Mouse (Mus musculus) midbrain, embryonic 13.5 days (tissue): Measurements from ENCODE around the gene Map3k13. TPM values are rescaled to one million over a fixed set of nuclear protein-coding genes. Genes with fewer than 3 reads are reported as not detected.

Experiments
- ATAC-seq: fragments of 200-750 bp; cut with Nextera tagmentation; 2 replicates; pipeline ENCODE4 v1.8.0; 2017; ENCODE audit warnings: mild to moderate bottlenecking, moderate TSS enrichment, moderate library complexity
- H3K27ac ChIP-seq: fragments of 300-500 bp; sonication (generic); 2 replicates; pipeline ENCODE4 v1.5.1; 2015; ENCODE audit warnings: inconsistent platforms, mild to moderate bottlenecking, moderate library complexity
- H3K27me3 ChIP-seq: fragments of 300-500 bp; sonication (generic); 2 replicates; pipeline ENCODE4 v1.6.1; 2015; ENCODE audit warnings: mild to moderate bottlenecking, inconsistent platforms
- H3K36me3 ChIP-seq: fragments of 300-500 bp; sonication (generic); 2 replicates; pipeline ENCODE4 v1.6.1; 2015; ENCODE audit warnings: mild to moderate bottlenecking, inconsistent platforms
- H3K4me1 ChIP-seq: fragments of 300-500 bp; sonication (generic); replicated peaks from 2 replicates; pipeline ENCODE4 v1.6.1; 2015; ENCODE audit warnings: inconsistent platforms
- H3K4me2 ChIP-seq: fragments of 300-500 bp; sonication (generic); replicated peaks from 2 replicates; pipeline ENCODE4 v1.6.1; 2015; ENCODE audit warnings: moderate library complexity, mild to moderate bottlenecking, inconsistent platforms
- H3K4me3 ChIP-seq: fragments of 300-500 bp; sonication (generic); replicated peaks from 2 replicates; pipeline ENCODE4 v1.5.1; 2015; ENCODE audit warnings: mild to moderate bottlenecking, inconsistent platforms
- H3K9ac ChIP-seq: fragments of 300-500 bp; sonication (generic); replicated peaks from 2 replicates; pipeline ENCODE4 v1.6.1; 2015; ENCODE audit warnings: mild to moderate bottlenecking, inconsistent platforms
- H3K9me3 ChIP-seq: fragments of 300-500 bp; sonication (generic); 2 replicates; pipeline ENCODE4 v1.6.1; 2016; ENCODE audit warnings: mild to moderate bottlenecking, inconsistent platforms
- WGBS: fragments of 180-500 bp; shearing (Covaris S2); methylation state at CpG from one replicate; pipeline ENCODE4 v1.1.7; 2015; 5-methylcytosine and 5-hydroxymethylcytosine counted together
- polyA plus RNA-seq: library from polyadenylated mRNA; unstranded; fragments of >200 nt; fragmentation: Nextera tagmentation; extraction: Ambion mirVana; gene quantifications from 2 replicates; pipeline ENCODE4 v1.2.1, GENCODE M21; 2015

Gene Map3k13
- polyA plus RNA-seq, 1 experiment from 2014 or later = 7.6 TPM

DNA sequence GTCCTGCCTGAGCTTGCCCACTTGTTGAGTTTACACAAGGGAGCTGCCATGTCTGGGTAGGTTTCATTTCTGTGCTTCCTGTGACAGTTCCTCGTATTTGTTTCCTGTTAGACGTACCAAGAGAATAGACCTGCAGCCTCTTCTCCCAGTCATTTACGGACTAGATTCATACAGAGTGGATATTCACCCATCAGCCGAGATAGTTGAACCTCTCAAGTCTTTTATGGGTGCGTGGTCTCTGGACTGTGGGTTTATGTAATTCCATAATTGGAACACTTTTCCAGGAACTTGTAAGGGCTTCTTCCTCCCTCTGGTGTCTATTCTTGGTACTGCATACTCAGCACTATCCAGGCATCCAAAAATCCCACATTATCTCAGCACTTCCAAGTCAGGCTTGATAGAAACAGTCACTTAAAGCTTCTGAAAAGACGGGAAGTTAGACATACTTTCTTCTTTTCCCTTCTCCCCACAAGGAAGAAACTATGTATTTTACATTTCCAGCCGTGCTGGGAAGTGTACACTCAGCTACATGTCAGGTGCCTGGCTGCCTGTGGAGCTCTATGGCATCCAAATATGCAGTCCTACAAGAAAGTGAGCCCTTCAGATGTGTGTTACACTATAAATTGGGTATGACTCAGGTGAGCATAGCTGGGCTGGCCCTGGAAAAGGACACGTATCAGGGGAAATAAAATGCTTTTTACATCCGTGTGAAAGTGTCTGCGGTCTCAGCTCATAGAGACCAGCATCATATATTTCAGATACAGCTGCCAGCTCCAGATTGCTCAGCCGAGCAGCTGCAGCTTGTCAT, 20.9 kb downstream of the Map3k13 start:
- H3K27ac ChIP-seq = peak overlapping the region; percentile 16; the same call in 1 of the 2 replicates

DNA sequence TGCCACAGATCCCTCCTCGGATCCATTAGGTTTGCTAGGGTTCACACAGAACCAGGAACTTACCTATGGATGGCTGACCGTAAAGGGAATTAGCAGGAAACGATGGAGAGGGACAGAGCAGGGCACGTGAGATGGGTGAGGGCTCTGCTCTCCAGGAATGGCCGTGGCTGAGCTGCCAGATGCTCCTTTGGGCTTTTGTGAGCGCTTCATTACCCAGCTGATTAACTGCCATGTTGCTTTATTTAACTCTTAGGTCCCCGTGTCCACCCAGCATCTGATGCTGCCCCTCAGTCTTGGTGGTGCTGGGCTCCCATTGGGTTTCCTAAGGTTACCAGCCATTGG, 21.5 kb downstream of the Map3k13 start:
- Histone ChIP-seq H3K27me3 (no peaks in the 10 kb centered on the region), H3K4me2 (no peak overlapping the region), H3K4me1 (0 out of 2 replicates have a peak, but pooled peaks cover 5% of the 10 kb centered on the region), H3K9ac (0 out of 2 replicates have a peak overlapping the region, but pooled peaks have one; percentile 28), H3K4me3 (no peak overlapping the region), H3K27ac (peak overlapping the region; percentile 16; the same call in 1 of the 2 replicates), H3K9me3 (no peaks in the 10 kb centered on the region), H3K36me3 (peaks cover 5% of the 10 kb centered on the region; the same call in 1 of the 2 replicates)
- peak; percentile 50; the same call in 1 of the 2 replicates for ATAC-seq
- 59% methylated on average over 7 of the region's 7 CpGs for WGBS

More for the DNA sequence above, 20.9 kb downstream of the Map3k13 start:
- no peak overlapping the region for H3K4me2 ChIP-seq
- peaks cover 8% of the 10 kb centered on the region; the same call in 1 of the 2 replicates for H3K36me3 ChIP-seq
- no peaks in the 10 kb centered on the region for H3K27me3 ChIP-seq
- 0 out of 2 replicates have a peak overlapping the region, but pooled peaks have one; percentile 28 for H3K9ac ChIP-seq
- H3K4me1 ChIP-seq = 0 out of 2 replicates have a peak, but pooled peaks cover 5% of the 10 kb centered on the region
- peak; percentile 43; the same call in 1 of the 2 replicates for ATAC-seq
- H3K4me3 ChIP-seq = no peak overlapping the region
- WGBS = 73% methylated on average over 11 of the region's 11 CpGs
- H3K9me3 ChIP-seq = no peaks in the 10 kb centered on the region

DNA sequence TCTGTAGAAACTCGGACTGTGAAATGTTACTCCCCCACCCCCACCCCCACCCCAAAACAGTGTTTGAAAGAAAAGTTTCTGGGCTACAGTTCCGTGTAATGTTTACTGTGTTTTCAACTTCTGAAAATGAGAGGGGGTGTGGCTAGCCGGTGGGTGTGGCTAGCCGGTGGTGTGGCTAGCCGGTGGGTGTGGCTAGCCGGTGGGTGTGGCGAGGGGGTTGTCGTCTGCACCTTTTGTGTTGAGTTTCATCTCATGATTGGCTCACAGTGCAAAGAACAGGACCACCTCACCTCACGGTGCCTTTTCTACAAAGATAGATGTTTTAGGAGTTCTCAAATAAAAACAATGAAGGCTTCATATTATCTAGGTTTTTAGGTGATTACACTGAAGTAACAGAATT, 24.0 kb downstream of the Map3k13 start:
- Histone ChIP-seq H3K9me3 (no peaks in the 10 kb centered on the region), H3K4me3 (no peak overlapping the region), H3K36me3 (no peaks in the 10 kb centered on the region), H3K4me2 (no peak overlapping the region), H3K9ac (no peak overlapping the region), H3K4me1 (0 out of 2 replicates have a peak, but pooled peaks cover 5% of the 10 kb centered on the region), H3K27ac (no peak overlapping the region), H3K27me3 (no peaks in the 10 kb centered on the region)
- no peak for ATAC-seq
- 52% methylated on average over 9 of the region's 9 CpGs for WGBS

DNA sequence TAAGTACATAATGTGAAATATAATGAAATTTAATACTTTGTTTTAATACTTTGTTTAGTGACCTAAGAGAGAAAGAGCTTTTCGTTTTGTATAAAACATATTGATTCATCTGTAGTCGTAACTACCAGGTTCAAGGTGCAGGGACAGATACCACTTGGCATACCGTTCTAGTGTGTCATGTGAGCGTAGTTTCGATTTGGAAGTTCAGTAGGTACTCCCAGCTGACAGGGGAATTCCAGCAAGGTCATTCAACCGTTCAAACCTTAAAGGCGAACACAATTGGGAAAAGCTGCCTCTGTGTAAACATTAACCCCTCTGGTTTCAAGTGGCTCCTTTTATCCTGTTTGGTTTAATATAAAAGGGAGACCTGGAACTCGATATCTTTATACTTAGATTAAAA, 24.5 kb downstream of the Map3k13 start:
- WGBS = 60% methylated on average over 8 of the region's 8 CpGs
- Histone ChIP-seq H3K4me1 (0 out of 2 replicates have a peak, but pooled peaks cover 5% of the 10 kb centered on the region), H3K36me3 (no peaks in the 10 kb centered on the region), H3K4me2 (no peak overlapping the region), H3K4me3 (no peak overlapping the region), H3K9me3 (no peaks in the 10 kb centered on the region), H3K27ac (no peak overlapping the region), H3K9ac (no peak overlapping the region), H3K27me3 (no peaks in the 10 kb centered on the region)
- no peak for ATAC-seq

DNA sequence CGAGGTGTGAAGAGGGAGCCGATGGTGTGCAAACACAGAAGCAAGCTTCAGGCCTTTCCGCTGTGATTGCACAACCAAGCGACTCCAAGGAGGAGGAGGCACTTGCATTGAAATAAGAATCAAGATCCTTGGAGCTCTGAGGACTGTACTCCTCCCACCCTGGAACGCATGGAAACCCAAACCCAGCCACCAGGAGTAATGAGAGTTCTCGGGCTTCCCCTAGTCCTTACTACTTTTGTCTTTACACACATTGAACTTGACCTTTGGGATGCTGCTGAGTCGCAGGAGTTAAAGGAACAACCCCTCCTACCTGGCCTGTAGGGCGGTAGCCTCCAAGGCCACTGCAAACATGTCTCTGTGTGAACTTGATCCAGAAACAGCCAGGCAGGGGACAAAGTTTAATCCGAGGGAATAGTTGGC, 31.5 kb downstream of the Map3k13 start:
- H3K4me3 ChIP-seq = no peak overlapping the region
- H3K4me1 ChIP-seq = no peaks in the 10 kb centered on the region
- H3K27ac ChIP-seq = no peak overlapping the region
- no peaks in the 10 kb centered on the region for H3K36me3 ChIP-seq
- ATAC-seq = no peak
- no peak overlapping the region for H3K4me2 ChIP-seq
- no peaks in the 10 kb centered on the region for H3K27me3 ChIP-seq
- WGBS = 81% methylated on average over 9 of the region's 9 CpGs
- no peaks in the 10 kb centered on the region for H3K9me3 ChIP-seq
- H3K9ac ChIP-seq = no peak overlapping the region

DNA sequence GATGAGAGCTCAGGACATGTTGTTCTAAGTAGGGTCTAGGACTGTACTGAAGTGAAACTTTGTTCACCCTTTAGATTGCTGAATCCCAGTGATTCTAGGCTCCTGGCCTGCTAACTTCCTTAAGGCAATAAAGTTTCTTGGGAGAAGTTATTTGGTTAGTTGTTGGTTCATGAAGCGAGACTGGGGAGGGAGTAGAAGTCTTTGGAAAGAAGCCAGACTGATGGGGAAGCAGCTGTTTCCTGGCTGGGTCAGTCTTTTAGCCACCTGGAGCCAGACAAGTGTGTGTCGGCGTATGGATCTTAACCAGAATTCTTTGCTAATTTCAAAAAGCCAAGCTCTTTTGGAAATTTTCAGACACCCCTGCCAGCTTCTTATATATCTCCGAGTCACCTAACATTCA, 33.0 kb downstream of the Map3k13 start:
- Histone ChIP-seq H3K4me3 (no peak overlapping the region), H3K4me2 (no peak overlapping the region), H3K9ac (no peak overlapping the region), H3K27ac (peak overlapping the region; percentile 14; the same call in 1 of the 2 replicates), H3K9me3 (no peaks in the 10 kb centered on the region), H3K36me3 (no peaks in the 10 kb centered on the region), H3K27me3 (no peaks in the 10 kb centered on the region), H3K4me1 (no peaks in the 10 kb centered on the region)
- WGBS = 82% methylated on average over 4 of the region's 4 CpGs
- no peak for ATAC-seq

DNA sequence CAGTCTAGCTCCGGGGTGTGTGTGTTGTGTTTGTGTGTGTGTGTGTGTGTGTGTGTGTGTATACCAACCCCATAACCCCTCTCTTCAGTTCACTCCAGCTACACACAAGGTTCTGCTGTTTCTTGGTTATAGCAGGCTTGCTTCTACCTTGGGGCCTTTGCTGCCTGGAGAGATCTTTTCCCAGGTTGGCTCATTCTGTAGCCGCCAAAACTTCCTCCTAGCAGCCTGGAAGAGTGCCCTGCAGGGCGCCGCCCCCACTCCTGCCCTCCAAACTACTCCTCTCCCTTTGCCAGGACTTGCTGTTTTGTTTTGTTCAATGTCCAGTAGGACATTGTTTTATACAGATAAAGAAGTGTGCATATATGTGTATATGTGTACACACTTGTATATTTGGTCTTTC, 33.4 kb downstream of the Map3k13 start:
- H3K9ac ChIP-seq = no peak overlapping the region
- H3K27me3 ChIP-seq = no peaks in the 10 kb centered on the region
- H3K4me3 ChIP-seq = no peak overlapping the region
- H3K9me3 ChIP-seq = no peaks in the 10 kb centered on the region
- 77% methylated on average over 4 of the region's 4 CpGs for WGBS
- peak overlapping the region; percentile 14; the same call in 1 of the 2 replicates for H3K27ac ChIP-seq
- no peak overlapping the region for H3K4me2 ChIP-seq
- H3K4me1 ChIP-seq = no peaks in the 10 kb centered on the region
- no peaks in the 10 kb centered on the region for H3K36me3 ChIP-seq
- no peak for ATAC-seq

DNA sequence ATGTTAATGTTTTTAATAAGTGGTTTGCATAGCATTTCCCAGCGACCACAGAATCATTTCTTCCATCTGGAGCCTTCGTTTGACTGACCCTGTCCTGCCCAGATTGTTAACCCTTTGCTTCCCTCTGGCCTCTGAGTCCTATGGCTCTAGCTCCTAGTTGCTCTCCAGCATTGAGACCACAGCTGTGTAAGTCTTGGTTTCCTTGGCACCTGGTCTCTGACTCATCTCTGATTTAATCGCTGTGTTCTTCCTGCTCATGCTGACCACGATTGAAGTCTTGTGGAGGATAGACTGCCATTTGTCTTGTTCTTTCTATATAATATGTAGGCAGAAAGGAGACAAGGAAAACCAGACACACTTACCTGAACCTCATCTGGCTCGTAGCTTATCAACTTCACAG, 35.6 kb downstream of the Map3k13 start:
- Histone ChIP-seq H3K27ac (no peak overlapping the region), H3K4me3 (no peak overlapping the region), H3K27me3 (no peaks in the 10 kb centered on the region), H3K36me3 (no peaks in the 10 kb centered on the region), H3K9ac (no peak overlapping the region), H3K4me2 (no peak overlapping the region), H3K9me3 (no peaks in the 10 kb centered on the region), H3K4me1 (no peaks in the 10 kb centered on the region)
- ATAC-seq = no peak
- WGBS = 46% methylated on average over 5 of the region's 5 CpGs

DNA sequence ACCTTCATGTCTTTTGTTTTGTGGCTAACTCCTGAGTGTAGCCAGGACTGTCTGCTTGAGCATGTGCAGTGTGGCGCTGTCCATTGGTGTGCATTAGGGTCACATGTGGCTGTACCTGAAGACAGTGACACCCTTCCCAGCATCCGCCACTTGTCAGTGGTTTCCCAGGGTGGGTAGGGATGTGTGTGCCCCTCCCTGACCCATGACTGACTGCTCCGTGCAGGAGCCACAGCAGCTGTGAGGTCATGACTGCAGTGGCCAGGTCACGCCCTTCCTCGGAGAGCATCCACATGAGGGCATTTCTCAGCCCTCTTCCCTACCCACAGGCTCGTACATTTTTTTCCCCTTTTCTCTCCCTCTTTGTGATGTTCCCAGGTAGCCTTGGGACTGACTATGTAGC, 36.6 kb downstream of the Map3k13 start:
- Histone ChIP-seq H3K36me3 (no peaks in the 10 kb centered on the region), H3K27me3 (no peaks in the 10 kb centered on the region), H3K4me1 (no peaks in the 10 kb centered on the region), H3K9me3 (no peaks in the 10 kb centered on the region), H3K9ac (no peak overlapping the region), H3K4me2 (no peak overlapping the region), H3K27ac (no peak overlapping the region), H3K4me3 (no peak overlapping the region)
- WGBS = 65% methylated on average over 6 of the region's 6 CpGs
- ATAC-seq = no peak

DNA sequence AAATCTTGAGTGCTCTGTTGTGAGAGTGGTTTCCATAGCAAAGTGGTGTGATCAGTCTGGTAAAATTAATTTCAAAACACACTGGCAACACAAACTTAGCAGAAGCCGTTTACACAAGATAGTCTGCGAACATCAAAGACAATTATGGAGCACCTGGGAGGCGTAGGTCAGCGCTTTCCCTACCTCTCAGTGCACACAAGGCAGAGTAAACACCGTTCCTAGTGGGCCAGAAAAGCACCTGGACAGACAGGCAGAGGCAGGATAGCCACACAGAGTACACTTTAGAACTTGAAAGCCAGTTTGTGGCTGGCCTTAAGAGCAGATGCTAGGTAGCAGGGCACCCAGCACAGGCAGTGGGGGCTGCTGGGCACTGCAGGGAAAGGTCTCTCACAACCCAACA, 37.6 kb downstream of the Map3k13 start:
- H3K4me3 ChIP-seq = no peak overlapping the region
- no peaks in the 10 kb centered on the region for H3K36me3 ChIP-seq
- no peak for ATAC-seq
- H3K9ac ChIP-seq = no peak overlapping the region
- no peak overlapping the region for H3K4me2 ChIP-seq
- H3K27me3 ChIP-seq = no peaks in the 10 kb centered on the region
- 82% methylated on average over 5 of the region's 5 CpGs for WGBS
- H3K27ac ChIP-seq = no peak overlapping the region
- H3K9me3 ChIP-seq = no peaks in the 10 kb centered on the region
- H3K4me1 ChIP-seq = no peaks in the 10 kb centered on the region

DNA sequence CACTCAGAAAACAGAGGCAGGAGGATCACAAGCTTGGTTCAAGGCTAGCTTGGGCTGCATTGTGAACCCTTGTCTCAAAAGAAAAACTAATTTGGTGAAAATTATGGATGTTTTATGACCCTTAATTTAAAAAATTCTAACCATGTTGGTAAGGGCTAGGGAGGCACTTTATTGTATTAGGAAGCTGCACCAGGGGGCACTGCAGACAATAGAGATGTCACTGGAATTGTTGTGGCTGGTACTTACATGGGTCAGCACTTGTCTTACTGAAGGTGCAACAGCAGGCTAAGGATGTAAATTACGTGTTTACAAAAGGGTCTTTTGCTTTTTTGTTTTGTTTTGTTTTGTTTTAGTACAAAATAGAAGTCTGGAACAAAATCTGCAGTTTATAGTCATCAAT, 39.3 kb downstream of the Map3k13 start:
- Histone ChIP-seq H3K27me3 (no peaks in the 10 kb centered on the region), H3K36me3 (no peaks in the 10 kb centered on the region), H3K9me3 (no peaks in the 10 kb centered on the region), H3K27ac (no peak overlapping the region), H3K4me2 (no peak overlapping the region), H3K9ac (no peak overlapping the region), H3K4me1 (no peaks in the 10 kb centered on the region), H3K4me3 (no peak overlapping the region)
- no peak for ATAC-seq
- WGBS = 76% methylated on average over 1 of the region's 1 CpGs

DNA sequence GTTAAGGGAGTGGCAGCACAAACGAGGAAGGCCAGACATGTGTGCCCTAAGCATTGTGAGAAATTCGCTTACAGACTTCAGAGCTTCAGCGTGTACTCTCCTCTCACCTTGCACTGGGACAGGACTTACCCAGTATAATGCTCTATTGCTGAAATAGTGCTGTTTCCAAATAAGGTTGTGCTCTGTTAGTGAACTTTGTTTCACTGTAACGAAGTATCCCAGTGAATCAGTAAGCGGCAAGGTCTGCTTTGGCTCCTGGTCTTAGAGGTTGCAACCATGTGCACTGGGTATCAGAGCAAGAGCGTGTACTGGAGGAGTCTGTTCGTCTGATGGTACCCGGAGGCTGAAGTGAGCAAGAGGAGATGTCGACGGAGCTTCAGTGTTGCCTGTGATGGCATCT, 39.8 kb downstream of the Map3k13 start:
- no peak overlapping the region for H3K4me3 ChIP-seq
- no peaks in the 10 kb centered on the region for H3K36me3 ChIP-seq
- H3K27ac ChIP-seq = no peak overlapping the region
- H3K27me3 ChIP-seq = no peaks in the 10 kb centered on the region
- H3K4me1 ChIP-seq = no peaks in the 10 kb centered on the region
- no peak overlapping the region for H3K4me2 ChIP-seq
- no peak for ATAC-seq
- H3K9ac ChIP-seq = no peak overlapping the region
- H3K9me3 ChIP-seq = no peaks in the 10 kb centered on the region
- WGBS = 67% methylated on average over 10 of the region's 10 CpGs
